Mouse (Mus musculus): ENCODE measurements around the gene Olfr829.
"Not testable (repeated sequence)": the region's sequence is repeated elsewhere in the genome, so short reads cannot be mapped to it uniquely, and the experiment has no call there.

Olfr829 gene

DNA sequence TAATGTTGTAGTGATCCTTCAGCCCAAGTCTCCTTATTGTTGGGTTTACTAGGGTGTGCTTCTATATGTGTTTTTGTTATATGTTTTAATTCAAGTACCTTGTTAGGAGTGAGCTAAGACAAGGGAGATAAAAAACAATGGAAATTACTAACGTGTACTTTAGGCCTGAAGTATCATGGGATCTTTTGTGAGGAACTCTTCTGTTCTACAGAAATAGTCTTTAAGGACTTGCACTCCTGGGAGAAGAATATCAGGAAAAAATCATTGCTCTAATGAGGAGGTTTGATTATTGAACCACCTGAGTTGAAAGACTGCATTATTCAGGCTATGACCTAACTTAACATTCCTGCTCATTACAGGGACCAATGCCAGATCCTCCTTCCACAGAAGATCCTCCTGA, at the start of gene Olfr829:
Olfr829 (plus strand) TSS at position 301 of the 400 bp plus-strand sequence.
- DNase-seq, result no peak

DNA sequence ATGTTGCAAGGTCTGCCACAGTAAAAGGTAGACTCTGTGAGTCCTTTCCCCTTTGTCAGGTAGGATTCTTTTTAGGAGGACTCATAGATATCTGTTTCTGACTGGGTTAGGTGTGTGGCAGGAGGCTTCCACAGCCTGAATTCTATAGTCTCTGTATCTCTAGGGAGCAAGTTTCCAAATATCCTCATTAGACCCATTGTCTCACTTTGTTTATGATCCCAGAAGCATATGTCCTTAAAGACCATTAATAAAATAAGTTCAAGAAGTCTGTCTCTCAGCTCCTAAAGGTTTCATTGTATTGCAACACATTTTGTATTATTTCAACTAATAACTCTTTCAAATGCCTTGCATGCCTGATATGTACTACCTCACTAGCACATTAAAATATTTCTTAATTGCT, 35.3 kb upstream of the Olfr829 start, which contains the start of gene Olfr828:
Olfr828 (minus strand) TSS at position 101 of the 400 bp plus-strand sequence.
- no peak for DNase-seq

DNA sequence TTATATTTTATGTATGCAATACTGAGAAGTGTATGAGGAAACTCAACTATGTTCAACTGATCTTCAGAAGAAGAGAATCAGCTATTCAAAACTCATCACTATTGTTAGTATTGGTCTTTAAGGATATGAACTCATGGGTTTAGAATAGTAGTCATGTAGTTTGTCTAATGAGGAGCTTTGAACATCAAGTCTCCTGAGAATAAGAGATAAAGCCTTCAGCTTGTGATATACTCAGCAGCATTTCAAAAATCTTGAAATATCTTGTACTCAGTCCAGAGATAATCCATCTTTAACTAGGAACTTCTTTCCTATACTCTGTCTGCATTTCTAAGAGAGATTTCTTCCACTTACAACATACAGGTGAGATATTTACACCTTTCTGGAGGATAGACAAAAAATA, 19.7 kb downstream of the Olfr829 start, which contains the start of gene Olfr830:
Olfr830 (plus strand) TSS at position 301 of the 400 bp plus-strand sequence.
- no peak for DNase-seq

DNA sequence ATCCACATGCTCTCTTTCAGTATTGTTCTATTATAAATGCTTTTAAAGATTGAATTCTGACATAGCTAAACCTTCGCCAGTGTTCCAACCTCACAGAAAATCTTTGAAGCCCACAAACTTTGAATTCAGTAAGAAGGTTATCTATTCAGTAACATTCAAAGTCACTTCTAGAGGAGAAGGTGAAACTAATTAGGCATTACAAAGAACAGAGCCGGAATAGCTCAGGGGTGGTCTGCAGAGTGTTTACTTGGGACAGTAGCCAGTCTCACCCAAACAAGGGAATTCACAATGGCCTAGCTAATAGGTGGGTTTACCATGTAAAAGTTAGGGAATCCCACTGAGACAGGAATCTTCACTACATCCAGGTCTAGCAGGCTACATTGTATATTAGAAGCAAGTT, 53.0 kb downstream of the Olfr829 start:
- DNase-seq, result not testable (repeated sequence)

Data from lung, postnatal 4 days (tissue).